Mouse (Mus musculus): Measurements from ENCODE around the gene Col4a3bp.
"Not testable (repeated sequence)": the region's sequence is repeated elsewhere in the genome, so short reads cannot be mapped to it uniquely, and the experiment has no call there.

The Col4a3bp gene

GRCm38 (mm10) chr13:96645822-96646221 is 103.4 kb downstream of the Col4a3bp start:
- no peak for DNase-seq (ENCODE audit: low spot score in 2 of 2)

DNA sequence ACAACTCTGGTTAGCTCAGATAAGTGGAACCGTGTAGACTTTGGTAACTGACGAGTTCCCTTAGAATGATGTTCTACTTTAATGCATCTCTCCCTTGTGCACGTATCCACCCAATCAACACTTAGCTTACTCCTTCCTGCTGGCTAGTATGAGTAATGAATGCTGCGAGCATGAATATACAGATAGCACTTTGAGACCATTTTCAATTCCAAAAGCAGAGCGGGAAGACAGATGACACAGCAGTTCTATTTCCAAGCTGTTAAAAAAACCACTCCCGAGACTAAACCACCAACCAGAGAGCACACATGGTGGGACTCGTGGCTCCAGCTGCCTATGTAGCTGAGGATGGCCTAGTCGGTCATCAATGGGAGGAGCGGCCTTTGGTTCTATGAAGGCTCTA is 110.6 kb downstream of the Col4a3bp start:
- DNase-seq (ENCODE audit: low spot score in 2 of 2): peak in 1 of 2 experiments; percentile 50

DNA sequence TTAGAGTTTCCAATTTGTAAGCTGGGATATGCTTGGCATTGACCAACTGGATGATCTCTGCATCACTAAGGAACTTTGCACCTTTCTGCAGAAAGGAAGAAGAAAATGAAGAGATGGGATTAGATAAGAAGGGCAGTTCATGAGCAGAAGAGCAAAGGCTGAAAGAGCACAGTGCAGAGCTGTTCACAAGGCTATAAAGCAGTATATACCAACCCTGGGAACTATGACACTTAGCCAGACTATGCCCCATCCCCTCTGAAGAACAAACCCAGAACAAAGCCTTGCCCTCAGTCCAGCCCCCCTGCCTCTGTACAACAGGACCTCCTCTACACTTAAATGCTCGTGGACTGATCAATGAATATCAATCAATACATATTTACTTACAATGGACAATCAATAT is 114.3 kb downstream of the Col4a3bp start:
- no peak for DNase-seq (ENCODE audit: low spot score in 2 of 2)

DNA sequence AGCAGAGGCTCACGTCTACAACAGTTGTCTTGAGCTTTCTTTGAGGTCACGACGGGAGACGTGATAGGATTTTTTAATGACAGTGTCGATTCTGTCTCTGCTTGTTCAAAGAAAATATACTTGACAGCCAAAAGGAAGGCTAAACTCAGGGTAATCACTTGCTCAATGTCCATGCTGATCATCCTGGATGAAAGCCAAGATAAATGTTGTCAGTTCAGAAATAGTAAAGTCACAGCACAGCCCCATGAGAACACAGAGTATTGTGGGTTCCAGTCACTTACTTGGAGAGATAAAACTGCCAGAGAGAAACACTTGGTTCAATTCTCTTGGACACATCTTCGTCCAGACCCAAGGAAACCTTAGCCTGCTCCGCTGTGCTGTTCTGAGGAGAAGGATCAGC is 116.5 kb downstream of the Col4a3bp start:
- no peak for DNase-seq (ENCODE audit: low spot score in 2 of 2)

- no peak for DNase-seq (ENCODE audit: low spot score in 2 of 2)
Measured at GRCm38 (mm10) chr13:96660095-96660860, 117.9 kb downstream of the Col4a3bp start.

- not testable (repeated sequence) for DNase-seq (ENCODE audit: low spot score in 2 of 2)
Measured at GRCm38 (mm10) chr13:96663120-96663519, 120.7 kb downstream of the Col4a3bp start.

- no peak for DNase-seq (ENCODE audit: low spot score in 2 of 2)
Measured at GRCm38 (mm10) chr13:96664419-96664974, 122.1 kb downstream of the Col4a3bp start.

- DNase-seq (ENCODE audit: low spot score in 2 of 2): no peak
Measured at GRCm38 (mm10) chr13:96670019-96670405, 127.6 kb downstream of the Col4a3bp start.

DNA sequence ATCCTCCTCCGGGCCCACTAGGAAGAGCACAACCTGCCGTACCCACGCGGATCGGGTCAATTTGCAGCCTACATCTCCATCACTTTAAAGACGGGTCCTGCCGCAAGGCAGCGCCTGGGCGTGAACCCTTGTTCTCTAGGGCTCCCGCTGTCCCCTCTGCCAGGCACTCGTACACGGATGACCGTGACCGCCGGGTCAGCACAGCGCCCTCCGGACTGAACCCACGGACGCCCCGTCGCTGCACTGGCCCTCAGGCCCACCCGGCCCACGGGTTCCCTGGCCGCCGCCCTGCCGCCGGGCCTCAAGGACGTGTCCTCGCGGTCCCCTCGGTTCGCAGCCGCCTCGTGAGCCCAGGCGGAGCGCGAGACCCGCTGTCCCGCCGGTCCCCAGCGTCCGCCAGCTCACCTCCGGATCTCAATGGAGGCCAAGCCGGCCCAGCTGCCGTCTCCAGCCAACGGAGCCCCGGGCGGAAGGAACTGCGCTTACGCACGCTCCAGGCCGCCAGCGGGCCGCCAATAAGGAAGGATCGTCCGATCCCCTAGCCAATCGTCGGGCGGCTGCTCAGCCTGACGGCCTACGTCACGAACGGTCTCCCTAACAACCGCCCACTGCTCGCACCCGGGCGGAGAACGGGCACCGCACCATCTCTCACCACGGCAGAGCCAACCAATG is 128.1 kb downstream of the Col4a3bp start, which contains the start of gene Hmgcr:
Gene Hmgcr (minus strand): TSS at position 531 of the 672 bp plus-strand sequence.
- peak; percentile 99 for DNase-seq (ENCODE audit: low spot score in 2 of 2)

- DNase-seq (ENCODE audit: low spot score in 2 of 2): no peak
Measured at GRCm38 (mm10) chr13:96671078-96671905, 128.9 kb downstream of the Col4a3bp start.

DNA sequence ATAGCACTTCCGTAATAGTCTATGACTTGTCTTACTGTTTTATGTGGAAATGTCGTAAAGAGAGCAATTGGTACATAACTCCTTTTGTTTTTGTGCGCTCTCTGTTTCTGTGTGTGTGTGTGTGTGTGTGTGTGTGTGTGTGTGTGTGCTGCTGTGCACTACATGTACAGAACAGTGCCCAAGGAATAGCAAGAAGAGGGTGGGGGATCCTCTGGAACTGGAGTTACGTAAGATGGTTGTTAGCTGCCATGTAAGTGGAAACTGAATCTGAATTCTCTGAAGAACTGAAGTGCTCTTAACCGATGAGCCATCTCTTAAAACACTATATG is 129.5 kb downstream of the Col4a3bp start:
- no peak for DNase-seq (ENCODE audit: low spot score in 2 of 2)

DNA sequence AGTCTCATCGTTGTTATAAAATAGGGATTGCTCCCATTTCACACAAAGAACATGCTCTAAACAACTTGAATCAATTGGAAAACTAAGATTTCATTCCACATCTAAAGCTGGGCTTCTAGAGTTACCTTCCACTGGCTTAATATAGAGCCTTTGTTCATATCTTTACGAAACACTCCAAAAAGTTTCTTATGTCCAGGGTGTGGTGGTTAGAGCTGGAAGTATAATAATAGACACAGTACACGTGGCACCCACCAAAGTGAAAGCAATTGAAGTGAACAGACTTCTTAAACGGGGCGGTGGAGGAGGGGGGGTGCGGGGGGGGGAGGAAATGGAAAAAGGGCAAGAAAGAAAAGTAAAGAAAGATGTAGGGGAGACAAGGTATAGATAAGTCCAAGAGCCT is 129.9 kb downstream of the Col4a3bp start:
- no peak for DNase-seq (ENCODE audit: low spot score in 2 of 2)

DNA sequence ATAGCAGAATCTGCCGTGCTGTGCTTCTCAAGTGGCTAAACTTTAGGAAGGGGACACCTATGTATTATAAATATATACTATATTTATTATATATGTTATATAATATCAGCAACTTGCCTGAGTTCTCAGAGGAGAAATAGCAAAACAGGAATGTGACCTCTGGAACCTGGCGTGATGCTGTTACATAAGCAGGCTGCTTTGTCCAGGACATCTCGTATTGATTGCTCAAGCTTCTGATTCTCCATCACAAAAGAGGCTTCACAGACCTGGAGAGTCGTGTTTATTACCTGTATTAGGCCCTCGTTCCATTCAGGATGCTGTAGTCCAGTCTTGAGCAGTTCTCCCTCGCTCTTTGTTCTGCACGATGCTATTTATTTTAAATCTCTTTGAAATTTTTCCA is 131.4 kb downstream of the Col4a3bp start:
- DNase-seq (ENCODE audit: low spot score in 2 of 2): no peak

- DNase-seq (ENCODE audit: low spot score in 2 of 2): no peak
Measured at GRCm38 (mm10) chr13:96675756-96676155, 133.3 kb downstream of the Col4a3bp start.

DNA sequence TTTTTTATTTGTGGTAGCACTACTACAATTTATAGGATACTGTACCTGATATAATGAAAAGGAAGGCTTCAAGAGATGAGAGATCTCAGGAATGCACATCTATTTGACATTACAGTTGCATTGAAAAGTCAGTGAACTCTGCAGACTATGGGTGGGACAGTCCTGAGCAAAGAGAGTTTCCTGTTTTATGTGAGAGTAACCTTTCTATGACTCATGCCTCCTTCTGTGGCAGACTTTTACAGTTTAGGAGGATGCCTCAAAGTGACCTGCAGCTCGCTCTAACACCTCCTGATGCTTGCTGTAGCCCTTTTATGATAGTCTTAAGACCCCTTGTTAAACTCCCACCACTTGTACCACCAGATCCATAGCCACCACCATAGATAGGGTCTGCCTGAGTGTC is 134.7 kb downstream of the Col4a3bp start:
- DNase-seq (ENCODE audit: low spot score in 2 of 2): no peak

DNA sequence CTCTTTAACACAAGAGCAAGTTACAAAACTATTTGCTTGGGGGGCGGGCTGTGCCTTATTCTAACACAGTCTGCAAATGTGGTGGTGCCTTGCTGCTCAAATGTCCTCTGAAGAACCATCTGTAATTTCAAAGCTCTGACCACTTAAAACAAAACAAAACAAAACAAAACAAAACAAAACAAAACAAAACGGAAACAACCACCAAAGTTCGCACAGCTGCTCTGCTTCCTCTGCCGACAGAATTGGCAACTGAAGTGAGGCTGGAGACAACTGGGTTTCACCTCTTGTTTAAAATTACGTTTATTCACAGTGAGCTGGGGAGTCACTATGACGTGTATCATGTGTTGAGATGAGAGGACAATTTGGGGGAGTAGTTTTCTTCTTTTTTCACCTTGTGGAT is 136.2 kb downstream of the Col4a3bp start:
- DNase-seq (ENCODE audit: low spot score in 2 of 2): no peak

DNA sequence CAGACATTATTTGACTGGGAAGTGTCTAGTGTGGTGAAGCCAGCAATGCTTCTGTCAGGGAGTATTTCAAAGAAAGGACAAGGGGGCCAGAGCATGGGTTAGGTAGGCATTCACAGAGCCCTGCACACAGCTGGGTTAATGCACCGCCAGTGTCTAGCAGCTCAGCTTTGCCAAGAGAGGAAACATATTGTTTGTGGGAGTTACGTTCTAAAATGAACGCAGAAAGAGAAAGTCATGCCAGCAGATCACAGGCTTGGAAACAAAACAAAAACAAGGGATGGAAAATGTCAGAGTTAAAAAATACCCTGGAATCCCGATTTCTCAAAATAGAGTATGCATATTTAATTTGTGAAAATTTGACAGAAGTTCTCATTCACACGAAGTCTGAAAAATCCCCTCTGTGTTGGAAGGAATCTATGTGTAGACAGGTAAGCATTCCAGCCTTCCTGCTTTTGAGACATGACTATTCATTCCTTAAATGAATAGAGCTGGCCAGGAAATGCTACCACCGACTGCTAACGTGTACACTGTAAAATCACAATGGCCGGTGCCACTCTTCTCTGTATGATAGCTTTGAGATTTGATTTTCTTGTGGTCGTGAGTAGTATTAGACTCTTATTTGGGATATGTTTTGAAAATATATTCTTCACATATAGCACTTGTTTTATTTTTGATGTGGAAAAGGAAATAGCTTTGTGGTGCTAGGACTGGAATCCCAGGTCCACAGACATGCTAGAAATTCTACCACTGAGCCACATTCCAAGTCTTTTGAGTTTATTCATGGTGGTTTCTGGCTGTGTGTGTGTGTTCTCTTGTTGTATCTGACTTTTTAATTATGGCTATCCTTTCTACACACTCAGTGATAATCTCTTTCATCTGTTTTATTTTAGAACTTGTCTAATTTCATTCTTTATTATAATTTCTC is 138.0 kb downstream of the Col4a3bp start:
- DNase-seq (ENCODE audit: low spot score in 2 of 2): peak; percentile 26 to 43

GRCm38 (mm10) chr13:96681088-96681620 is 138.7 kb downstream of the Col4a3bp start:
- no peak for DNase-seq (ENCODE audit: low spot score in 2 of 2)

GRCm38 (mm10) chr13:96684779-96685178 is 142.4 kb downstream of the Col4a3bp start:
- DNase-seq (ENCODE audit: low spot score in 2 of 2): peak; percentile 22 to 60

DNA sequence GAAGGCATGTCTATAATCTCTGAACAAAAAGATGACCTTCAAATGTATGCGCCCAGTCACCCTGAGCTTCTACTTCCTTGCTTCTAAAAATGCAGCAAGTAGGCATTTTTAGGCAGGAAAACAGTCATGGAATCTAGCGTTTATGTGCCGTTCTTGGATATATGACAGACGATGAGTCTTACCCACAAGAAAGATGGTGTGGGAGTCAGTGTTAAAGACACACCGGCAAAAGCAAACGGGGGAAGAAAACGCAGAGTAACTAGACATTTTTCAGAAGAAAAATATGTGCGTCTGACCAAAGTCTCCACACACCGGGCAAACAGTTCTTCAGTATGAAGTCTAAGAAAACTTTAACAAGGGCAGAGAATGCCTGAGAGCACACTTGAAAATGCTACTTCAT is 144.8 kb downstream of the Col4a3bp start:
- DNase-seq (ENCODE audit: low spot score in 2 of 2): peak in 1 of 2 experiments; percentile 50
